Mouse (Mus musculus) forebrain, embryonic 16.5 days (tissue): ENCODE data around the gene Ube2j2. TPM values are rescaled to one million over a fixed set of nuclear protein-coding genes. Genes with fewer than 3 reads are reported as not detected.

Experiments
- ATAC-seq: fragments of 200-750 bp; cut with Nextera tagmentation; 2 replicates; pipeline ENCODE4 v1.8.0; 2017; ENCODE audit warnings: mild to moderate bottlenecking, moderate library complexity
- H3K27ac ChIP-seq: fragments of 300-500 bp; sonication (generic); 2 replicates; pipeline ENCODE4 v1.5.1; 2014; ENCODE audit warnings: low read length, control low read depth
- H3K27me3 ChIP-seq: fragments of 300-500 bp; sonication (generic); replicated peaks from 2 replicates; pipeline ENCODE4 v1.6.1; 2014; ENCODE audit warnings: low read length; ENCODE audit not compliant: control insufficient read depth, insufficient read depth
- H3K36me3 ChIP-seq: fragments of 300-500 bp; sonication (generic); 2 replicates; pipeline ENCODE4 v1.6.1; 2014; ENCODE audit not compliant: control insufficient read depth, insufficient read depth
- H3K4me1 ChIP-seq: fragments of 300-500 bp; sonication (generic); replicated peaks from 2 replicates; pipeline ENCODE4 v1.6.1; 2014; ENCODE audit warnings: low read length; ENCODE audit not compliant: control insufficient read depth, insufficient read depth
- H3K4me2 ChIP-seq: fragments of 300-500 bp; sonication (generic); 2 replicates; pipeline ENCODE4 v1.6.1; 2014; ENCODE audit warnings: mild to moderate bottlenecking, low read length, control low read depth
- H3K4me3 ChIP-seq: fragments of 300-500 bp; sonication (generic); replicated peaks from 2 replicates; pipeline ENCODE4 v1.5.1; 2014; ENCODE audit warnings: mild to moderate bottlenecking, low read length, control low read depth
- H3K9ac ChIP-seq: fragments of 300-500 bp; sonication (generic); replicated peaks from 2 replicates; pipeline ENCODE4 v1.6.1; 2014; ENCODE audit warnings: low read depth, low read length, control low read depth
- H3K9me3 ChIP-seq: fragments of 300-500 bp; sonication (generic); 2 replicates; pipeline ENCODE4 v1.6.1; 2016; ENCODE audit warnings: low read length; ENCODE audit not compliant: control insufficient read depth
- WGBS: fragments of 180-500 bp; shearing (Covaris S2); extraction: QIAGEN DNeasy Blood & Tissue Kit; methylation state at CpG from one replicate; pipeline ENCODE4 v1.1.7; 2014; 5-methylcytosine and 5-hydroxymethylcytosine counted together
- microRNA-seq: library from miRNA; unstranded; fragments of <30 nt; microRNA quantifications from one replicate; pipeline ENCODE4, GENCODE M21; 2017
- polyA plus RNA-seq: library from polyadenylated mRNA; unstranded; fragments of >200 nt; fragmentation: Nextera tagmentation; extraction: Ambion mirVana; gene quantifications from 2 replicates; pipeline ENCODE4 v1.2.1, GENCODE M21; 2015

Ube2j2 gene
- polyA plus RNA-seq, 1 experiment from 2014 or later = 121 TPM

DNA sequence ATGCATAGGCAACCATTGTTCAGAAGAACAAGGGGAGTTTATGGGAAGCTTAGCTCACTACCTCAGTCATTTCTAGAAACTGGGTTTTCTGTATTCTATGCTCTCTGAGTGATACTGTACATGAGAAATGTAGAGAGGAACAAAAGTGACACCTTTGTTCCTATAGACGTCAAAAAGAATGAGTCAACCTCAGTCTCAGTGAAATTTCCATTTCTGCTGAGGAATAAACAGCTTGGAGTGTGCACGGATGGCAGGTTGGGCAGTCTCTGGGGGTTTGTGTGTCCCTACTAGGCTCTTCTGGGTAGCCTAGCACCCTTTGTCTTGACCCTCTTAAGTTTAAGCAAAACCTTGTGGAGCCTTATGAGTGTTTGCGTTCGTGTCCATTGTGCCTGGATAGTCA lies 64.7 kb downstream of the Ube2j2 start:
- Histone ChIP-seq H3K4me1 (no peaks in the 10 kb centered on the region), H3K4me3 (no peak overlapping the region), H3K9me3 (no peaks in the 10 kb centered on the region), H3K27ac (no peak overlapping the region), H3K36me3 (peaks cover 52% of the 10 kb centered on the region), H3K4me2 (no peak overlapping the region), H3K9ac (no peak overlapping the region), H3K27me3 (no peaks in the 10 kb centered on the region)
- no peak for ATAC-seq
- WGBS = 95% methylated on average over 4 of the region's 4 CpGs

Small RNA genes within 50 kb of the gene (microRNA-seq; reads per million reads assigned to microRNA genes)
- gene Gm22991 = not detected

Other genes with a start within 250 kb of the Ube2j2 start
- 4.8 and 7.5 TPM in 2 replicates for gene Fndc10, start 249.5 kb upstream of the Ube2j2 start, polyA plus RNA-seq
- gene Ssu72, start 239.0 kb upstream of the Ube2j2 start, polyA plus RNA-seq = 134 and 150 TPM in 2 replicates
- gene Tmem240, start 209.0 kb upstream of the Ube2j2 start, polyA plus RNA-seq = 7.3 and 11.4 TPM in 2 replicates
- 98.2 and 101 TPM in 2 replicates for gene Atad3a, start 182.7 kb upstream of the Ube2j2 start, polyA plus RNA-seq
- 27.3 and 29.6 TPM in 2 replicates for gene Vwa1, start 169.1 kb upstream of the Ube2j2 start, polyA plus RNA-seq
- 0.47 and 0.53 TPM in 2 replicates for gene Tmem88b, start 158.0 kb upstream of the Ube2j2 start, polyA plus RNA-seq
- not detected in 2 replicates for gene Ankrd65, start 153.4 kb upstream of the Ube2j2 start, polyA plus RNA-seq
- 214 and 231 TPM in 2 replicates for gene Mrpl20, start 141.0 kb upstream of the Ube2j2 start, polyA plus RNA-seq
- gene Ccnl2, start 131.3 kb upstream of the Ube2j2 start, polyA plus RNA-seq = 176 and 188 TPM in 2 replicates
- 111 and 121 TPM in 2 replicates for gene Aurkaip1, start 112.6 kb upstream of the Ube2j2 start, polyA plus RNA-seq
- gene Mxra8, start 104.2 kb upstream of the Ube2j2 start, polyA plus RNA-seq = 16.9 and 19.8 TPM in 2 replicates
- gene Dvl1, start 96.4 kb upstream of the Ube2j2 start, polyA plus RNA-seq = 7.0 and 10.0 TPM in 2 replicates
- gene Tas1r3, start 80.5 kb upstream of the Ube2j2 start, polyA plus RNA-seq = 0.72 and 0.84 TPM in 2 replicates
- 22.5 and 23.8 TPM in 2 replicates for gene Cptp, start 74.4 kb upstream of the Ube2j2 start, polyA plus RNA-seq
- gene Ints11, start 74.3 kb upstream of the Ube2j2 start, polyA plus RNA-seq = 89.8 and 100 TPM in 2 replicates
- 68.0 and 70.3 TPM in 2 replicates for gene Pusl1, start 52.0 kb upstream of the Ube2j2 start, polyA plus RNA-seq
- 94.8 and 101 TPM in 2 replicates for gene Acap3, start 52.0 kb upstream of the Ube2j2 start, polyA plus RNA-seq
- 6.3 and 9.2 TPM in 2 replicates for gene C1qtnf12, start 18.5 kb downstream of the Ube2j2 start, polyA plus RNA-seq
- 26.8 and 30.4 TPM in 2 replicates for gene B3galt6, start 48.8 kb downstream of the Ube2j2 start, polyA plus RNA-seq
- 118 and 125 TPM in 2 replicates for gene Sdf4, start 49.0 kb downstream of the Ube2j2 start, polyA plus RNA-seq
- 1.0 and 1.4 TPM in 2 replicates for gene Tnfrsf4, start 70.0 kb downstream of the Ube2j2 start, polyA plus RNA-seq
- 0.60 and 1.5 TPM in 2 replicates for gene Tnfrsf18, start 82.3 kb downstream of the Ube2j2 start, polyA plus RNA-seq
- gene Ttll10, start 115.6 kb downstream of the Ube2j2 start, polyA plus RNA-seq = not detected in 2 replicates
- gene 9430015G10Rik, start 166.2 kb downstream of the Ube2j2 start, polyA plus RNA-seq = 43.2 and 45.8 TPM in 2 replicates
- 0.42 and 0.73 TPM in 2 replicates for gene Rnf223, start 186.7 kb downstream of the Ube2j2 start, polyA plus RNA-seq